Mouse (Mus musculus) kidney, postnatal 4 days (tissue): ENCODE results near the gene Tmem185b.

Source experiments
- DNase-seq, 2 experiments: peaks; one replicate each; pipeline ENCODE4 v3.0.0; 2021; ENCODE audit warnings: mixed read lengths in 2 of 2

The Tmem185b gene

GRCm38 (mm10) chr1:119540836-119541557, 15.0 kb downstream of the Tmem185b start:
- DNase-seq, result peak in 1 of 2 experiments; percentile 40

GRCm38 (mm10) chr1:119541570-119541969, 15.6 kb downstream of the Tmem185b start:
- DNase-seq, result no peak

DNA sequence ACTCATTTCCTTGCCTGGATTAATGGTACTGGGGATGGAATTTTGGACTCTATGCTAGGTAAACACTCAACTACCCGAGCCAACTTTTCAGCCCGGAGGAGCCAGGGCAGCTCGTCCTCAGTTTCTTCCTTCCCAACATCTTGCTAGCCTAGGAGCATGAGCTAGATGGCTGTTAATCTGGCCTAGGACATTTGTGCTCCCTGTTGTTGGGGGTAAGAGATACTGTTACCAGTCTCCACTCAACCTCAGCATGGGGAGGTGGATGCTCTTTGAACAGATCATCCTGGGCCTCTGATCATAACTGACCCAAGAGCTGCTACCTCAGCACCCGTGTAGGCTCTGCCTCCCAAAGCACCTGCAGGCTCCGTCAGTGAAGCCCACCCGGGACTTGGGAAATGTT, 17.4 kb downstream of the Tmem185b start:
- DNase-seq, result no peak

DNA sequence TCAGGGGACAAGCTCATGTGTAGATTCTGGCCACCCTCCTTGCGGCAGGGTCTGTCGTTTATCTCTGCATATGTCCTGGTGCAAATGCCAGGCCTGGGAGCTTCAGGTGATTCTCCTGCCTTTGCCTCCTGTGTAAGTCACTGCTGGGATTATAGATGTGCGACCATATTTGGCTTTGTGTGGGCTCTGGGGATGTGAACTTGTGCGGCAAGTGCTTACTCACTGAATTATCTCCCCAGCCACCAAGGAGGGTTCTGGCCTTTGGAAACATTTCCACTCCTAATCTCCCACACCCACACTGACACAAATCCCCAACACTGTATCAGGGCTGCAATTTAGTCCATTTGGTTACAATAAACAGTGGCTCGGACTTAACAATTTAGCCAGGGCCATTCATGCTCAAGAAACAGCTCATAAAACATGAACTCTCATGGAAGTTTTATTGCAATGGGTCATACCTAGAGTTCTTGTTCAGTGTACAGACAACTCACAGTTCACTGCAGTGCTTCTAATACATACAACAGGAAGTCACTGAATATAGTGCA, 18.7 kb downstream of the Tmem185b start:
- DNase-seq, result no peak

GRCm38 (mm10) chr1:119545164-119545563, 19.2 kb downstream of the Tmem185b start:
- DNase-seq, result no peak

DNA sequence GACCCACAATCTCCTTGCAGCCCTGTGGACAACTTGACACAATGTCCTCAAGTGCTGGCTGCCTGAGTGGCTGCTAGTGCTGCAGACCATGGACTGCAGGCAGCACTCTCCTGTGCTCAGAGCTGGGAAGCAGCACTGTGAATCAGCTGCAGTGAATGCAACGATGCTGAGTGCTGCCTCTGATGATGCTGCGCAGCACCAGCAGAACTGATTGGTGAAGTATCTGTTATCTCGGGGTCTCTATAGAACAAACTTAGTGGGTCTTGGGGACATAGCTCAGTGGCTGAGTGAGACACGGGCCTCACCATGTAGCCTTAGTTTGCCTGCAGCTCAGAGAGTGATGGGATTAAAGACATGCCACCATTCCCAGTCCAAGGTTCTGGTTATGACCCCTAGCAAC, 19.7 kb downstream of the Tmem185b start:
- no peak for DNase-seq

DNA sequence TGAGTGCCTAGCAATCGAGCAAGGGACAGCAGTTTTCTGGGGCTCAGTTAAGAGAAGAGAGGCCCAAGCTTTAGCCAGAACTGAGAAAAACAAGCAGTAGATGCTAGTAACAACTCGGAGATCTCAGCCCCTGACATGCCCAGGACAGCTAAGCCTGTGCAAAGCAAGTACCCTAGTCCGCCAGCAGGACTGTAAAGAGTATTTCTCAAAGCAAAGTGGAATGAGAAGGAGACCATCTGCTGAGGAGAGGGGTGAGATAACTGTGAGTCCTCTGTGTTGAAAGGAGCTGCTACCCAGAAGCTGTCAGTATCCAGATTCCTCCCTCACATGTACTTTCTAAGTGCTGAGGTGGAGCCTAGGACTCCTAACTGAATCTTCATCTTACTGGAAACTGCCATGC, 20.5 kb downstream of the Tmem185b start:
- no peak for DNase-seq

GRCm38 (mm10) chr1:119548668-119549326, 22.8 kb downstream of the Tmem185b start:
- peak; percentile 90 to 91 for DNase-seq

DNA sequence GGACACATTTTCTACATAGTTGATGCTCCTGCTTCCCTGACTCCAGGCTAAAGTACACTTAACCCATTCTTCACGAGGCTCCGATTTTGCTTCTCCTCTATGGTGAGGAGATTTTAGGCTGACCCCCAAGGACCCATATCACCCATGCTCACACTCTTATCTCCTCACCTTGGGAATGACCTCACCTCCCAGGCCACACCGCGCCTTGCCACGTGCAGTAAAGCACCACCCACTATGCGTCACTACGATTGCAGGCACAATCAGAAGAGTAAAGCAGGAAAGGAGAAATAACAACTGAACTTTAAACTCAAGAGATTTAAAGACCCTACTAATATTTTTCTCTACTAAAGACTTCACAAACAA, 23.3 kb downstream of the Tmem185b start:
- DNase-seq, result no peak

DNA sequence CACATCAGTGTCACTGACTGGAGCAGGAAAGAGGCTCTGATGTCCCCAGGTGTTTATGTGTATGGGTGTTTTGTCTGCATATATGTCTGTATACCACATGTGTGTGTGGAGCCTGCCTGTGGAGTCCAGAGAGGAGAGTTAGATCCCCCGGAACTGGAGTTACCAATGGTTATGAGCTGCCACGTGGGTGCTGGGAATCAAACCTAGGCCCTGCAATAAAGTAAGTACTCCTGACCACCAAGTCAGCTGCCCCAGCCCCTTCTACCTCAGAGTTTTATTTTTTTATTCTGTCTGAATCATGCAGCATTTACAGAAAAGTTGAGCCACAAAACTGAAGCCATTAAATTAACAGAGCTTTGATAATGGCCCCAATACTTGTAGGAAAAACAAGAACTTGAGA, 24.1 kb downstream of the Tmem185b start:
- no peak for DNase-seq

DNA sequence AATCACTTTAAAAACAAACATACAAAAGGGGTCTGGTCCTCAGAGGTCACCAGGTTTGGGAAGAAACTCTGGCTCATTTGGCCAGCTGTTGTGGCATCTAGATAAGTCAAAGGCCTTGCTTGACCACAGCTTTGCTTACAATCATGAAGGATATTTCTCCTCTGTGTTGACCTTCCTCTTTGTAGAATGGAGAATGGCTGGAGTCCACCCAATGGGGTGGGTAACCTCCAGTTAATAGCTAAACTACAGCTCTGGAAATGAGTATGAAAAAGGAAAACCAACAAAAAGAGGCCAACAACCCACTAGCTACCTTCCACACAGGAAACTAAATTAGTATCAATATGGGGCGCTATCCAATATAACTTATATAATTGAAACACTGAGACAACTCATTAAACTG, 25.7 kb downstream of the Tmem185b start:
- DNase-seq, result no peak

DNA sequence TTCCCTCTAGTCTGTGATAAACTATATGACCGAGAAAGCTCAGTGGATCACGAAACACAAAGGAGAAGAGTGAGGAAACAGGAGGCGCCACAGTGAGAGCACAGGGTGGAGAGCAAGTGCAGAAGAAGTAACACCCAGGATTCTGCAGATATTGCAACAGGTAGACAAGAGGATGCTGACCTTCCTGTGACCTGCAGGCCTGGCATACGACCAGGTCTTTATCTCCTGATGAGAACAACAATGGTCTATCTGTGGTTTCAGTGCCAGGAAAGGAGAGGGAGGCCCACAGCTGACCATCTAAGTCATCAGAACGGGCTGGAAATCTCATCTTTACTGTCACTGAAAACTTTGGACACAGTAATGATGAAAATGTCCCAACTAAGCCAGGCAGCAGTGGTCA, 29.7 kb downstream of the Tmem185b start:
- DNase-seq, result no peak

DNA sequence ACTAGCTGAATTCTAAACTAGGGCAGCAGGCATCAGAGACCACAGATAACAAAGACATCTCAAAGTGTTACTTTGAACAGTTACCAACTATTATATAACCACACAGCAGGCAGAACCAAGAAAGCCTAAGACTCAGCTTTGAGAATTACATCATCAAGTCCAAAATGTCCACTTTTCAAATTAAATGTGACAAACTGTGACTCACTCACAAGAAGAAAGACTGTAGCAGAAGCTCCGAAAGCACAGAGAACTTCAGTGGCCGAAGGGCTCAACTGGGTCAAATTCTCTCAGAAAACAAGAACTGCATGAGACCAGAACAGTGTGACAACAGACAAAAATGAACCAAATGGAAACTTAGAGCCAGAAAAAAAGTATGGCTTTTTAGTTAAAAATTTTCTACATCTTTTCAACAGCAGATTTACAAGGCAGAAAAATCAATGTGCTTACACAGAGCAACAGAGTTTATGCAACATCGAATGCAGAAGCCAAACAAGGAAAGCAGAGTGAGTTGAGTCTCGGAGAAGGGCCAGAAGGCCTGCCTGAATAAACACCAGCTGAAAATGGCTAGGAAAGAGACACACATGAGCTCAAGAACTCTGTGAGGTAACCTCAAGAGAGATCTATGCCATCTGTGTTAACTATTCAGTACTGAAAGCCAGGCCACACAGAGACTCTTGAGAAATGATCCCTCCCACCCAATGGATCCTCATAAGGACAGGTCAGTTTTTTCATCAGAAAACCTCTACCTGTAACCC, 31.9 kb downstream of the Tmem185b start:
- DNase-seq, result no peak

DNA sequence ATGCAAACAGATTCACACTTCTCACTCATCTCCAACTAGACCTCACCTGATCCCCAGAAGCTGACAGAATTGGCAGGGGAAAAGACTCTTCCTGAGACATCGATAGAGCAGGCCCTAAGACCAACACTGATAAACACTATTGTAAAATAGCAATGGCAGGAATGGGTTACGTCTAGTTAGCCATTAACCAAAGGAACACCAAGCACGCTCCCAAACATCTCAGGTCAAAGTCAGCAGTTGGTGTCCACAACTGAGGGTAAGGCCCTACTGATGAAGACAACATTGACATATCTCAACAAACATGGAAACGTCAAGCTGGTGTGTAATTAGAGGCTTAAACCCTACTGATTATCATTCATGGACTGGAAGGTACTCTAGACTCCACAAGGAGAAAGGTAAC, 39.6 kb downstream of the Tmem185b start:
- DNase-seq, result no peak

GRCm38 (mm10) chr1:119570134-119570533, 44.2 kb downstream of the Tmem185b start:
- no peak for DNase-seq
